Mouse (Mus musculus) olfactory bulb, adult 2 months (tissue): ENCODE data around the gene Abhd2.

Source experiments
- CTCF ChIP-seq: fragments of 200-500 bp; IDR thresholded peaks from 2 replicates; pipeline ENCODE4 v1.5.1; 2012; ENCODE audit warnings: low read depth, mild to moderate bottlenecking, low read length, moderate library complexity; ENCODE audit not compliant: insufficient read depth
- POLR2A ChIP-seq: fragments of 200-500 bp; IDR thresholded peaks from 2 replicates; pipeline ENCODE4 v1.6.1; 2012; ENCODE audit warnings: mild to moderate bottlenecking, low read depth, low read length, moderate library complexity; ENCODE audit not compliant: insufficient read depth

GRCm38 (mm10) chr7:79285408-79285807, 12.4 kb downstream of the Abhd2 start:
- no peak for TF ChIP-seq CTCF
- TF ChIP-seq POLR2A: no peak
